Mouse (Mus musculus) limb, embryonic 14.5 days (tissue): Measurements from ENCODE around the gene Sspo. TPM values are rescaled to one million over a fixed set of nuclear protein-coding genes. Genes with fewer than 3 reads are reported as not detected.

Experiments used
- ATAC-seq: fragments of 200-750 bp; cut with Nextera tagmentation; 2 replicates; pipeline ENCODE4 v1.8.0; 2017; ENCODE audit warnings: low read depth, moderate number of reproducible peaks, moderate TSS enrichment; ENCODE audit not compliant: low FRiP score
- DNase-seq: peaks from one replicate; pipeline ENCODE4 v3.0.0-alpha.2; 2015; ENCODE audit warnings: low spot score
- H3K27ac ChIP-seq: fragments of 300-500 bp; sonication (generic); replicated peaks from 2 replicates; pipeline ENCODE4 v1.5.1; 2014; ENCODE audit warnings: low read depth, mild to moderate bottlenecking, low read length, moderate library complexity, mixed read lengths
- H3K27me3 ChIP-seq: fragments of 300-500 bp; sonication (generic); 2 replicates; pipeline ENCODE4 v1.6.1; 2014; ENCODE audit warnings: low read length, mixed read lengths; ENCODE audit not compliant: control insufficient read depth, insufficient read depth
- H3K36me3 ChIP-seq: fragments of 300-500 bp; sonication (generic); 2 replicates; pipeline ENCODE4 v1.6.1; 2014; ENCODE audit warnings: mild to moderate bottlenecking, low read length, moderate library complexity, mixed read lengths; ENCODE audit not compliant: control insufficient read depth, insufficient read depth
- H3K4me1 ChIP-seq: fragments of 300-500 bp; sonication (generic); 2 replicates; pipeline ENCODE4 v1.6.1; 2014; ENCODE audit warnings: antibody characterized with exemption, low read length, mixed read lengths; ENCODE audit not compliant: control insufficient read depth, insufficient read depth
- H3K4me2 ChIP-seq: fragments of 300-500 bp; sonication (generic); replicated peaks from 2 replicates; pipeline ENCODE4 v1.6.1; 2014; ENCODE audit warnings: low read depth, mild to moderate bottlenecking, low read length, moderate library complexity; ENCODE audit not compliant: severe bottlenecking
- H3K4me3 ChIP-seq: fragments of 300-500 bp; sonication (generic); replicated peaks from 2 replicates; pipeline ENCODE4 v1.5.1; 2014; ENCODE audit warnings: low read length
- H3K9ac ChIP-seq: fragments of 300-500 bp; sonication (generic); 2 replicates; pipeline ENCODE4 v1.6.1; 2014; ENCODE audit warnings: mild to moderate bottlenecking, low read depth, low read length, moderate library complexity; ENCODE audit not compliant: severe bottlenecking
- H3K9me3 ChIP-seq: fragments of 300-500 bp; sonication (generic); 2 replicates; pipeline ENCODE4 v1.6.1; 2016; ENCODE audit warnings: low read length; ENCODE audit not compliant: control insufficient read depth
- POLR2A ChIP-seq: fragments of 200-500 bp; IDR thresholded peaks from 2 replicates; pipeline ENCODE4 v1.8.0; 2012; ENCODE audit warnings: inconsistent platforms, mild to moderate bottlenecking, moderate library complexity, borderline replicate concordance; ENCODE audit not compliant: insufficient read depth, insufficient read length; ENCODE audit errors: extremely low read depth
- WGBS: fragments of 180-500 bp; shearing (Covaris S2); extraction: QIAGEN DNeasy Blood & Tissue Kit; methylation state at CpG from one replicate; pipeline ENCODE4 v1.1.7; 2014; 5-methylcytosine and 5-hydroxymethylcytosine counted together
- polyA plus RNA-seq, 2 experiments: library from polyadenylated mRNA; depleted of rRNA in 1 of 2; stranded (reverse) in 1 of 2; unstranded in 1 of 2; fragments of >200 nt; fragmentation: Nextera tagmentation in 1 of 2; extraction: Ambion mirVana in 1 of 2; gene quantifications; 2 replicates each; pipeline versions ENCODE4 v1.2.1 to v1.2.3; 2012 to 2014

Gene Sspo
- polyA plus RNA-seq, 2 experiments = 0.07 to 1.2 TPM

GRCm38 (mm10) chr6:48443592-48444309, 4.3 kb upstream of the Sspo start:
- Histone ChIP-seq H3K27me3 (peaks cover 3% of the 10 kb centered on the region; the same call in 1 of the 2 replicates), H3K9me3 (no peaks in the 10 kb centered on the region), H3K27ac (peak overlapping the region; percentile 91), H3K4me2 (peak overlapping the region; percentile 74), H3K4me1 (peaks cover 38% of the 10 kb centered on the region), H3K4me3 (peak overlapping the region; percentile 89), H3K36me3 (peaks cover 33% of the 10 kb centered on the region), H3K9ac (peak overlapping the region; percentile 89)
- DNase-seq (peak; percentile 95), ATAC-seq (peak; percentile 85)
- 2% methylated on average over 19 of the region's 19 CpGs for WGBS
- TF ChIP-seq POLR2A = no peak

GRCm38 (mm10) chr6:48444310-48445180, 3.5 kb upstream of the Sspo start:
- 1% methylated on average over 31 of the region's 34 CpGs for WGBS
- DNase-seq (peak; percentile 90), ATAC-seq (peak; percentile 65)
- Histone ChIP-seq H3K4me3 (peak overlapping the region; percentile 89), H3K36me3 (peaks cover 25% of the 10 kb centered on the region), H3K4me1 (peaks cover 30% of the 10 kb centered on the region), H3K4me2 (peak overlapping the region; percentile 74), H3K9me3 (no peaks in the 10 kb centered on the region), H3K27ac (peak overlapping the region; percentile 91), H3K27me3 (no peaks in the 10 kb centered on the region), H3K9ac (peak overlapping the region; percentile 89)
- TF ChIP-seq POLR2A = no peak

- WGBS = under 1% methylated on average over 60 of the region's 65 CpGs
Measured at GRCm38 (mm10) chr6:48445181-48446101, 2.6 kb upstream of the Sspo start, which contains the start of gene Zfp467. TSS of gene Zfp467 (minus strand) at chr6:48445825.

DNA sequence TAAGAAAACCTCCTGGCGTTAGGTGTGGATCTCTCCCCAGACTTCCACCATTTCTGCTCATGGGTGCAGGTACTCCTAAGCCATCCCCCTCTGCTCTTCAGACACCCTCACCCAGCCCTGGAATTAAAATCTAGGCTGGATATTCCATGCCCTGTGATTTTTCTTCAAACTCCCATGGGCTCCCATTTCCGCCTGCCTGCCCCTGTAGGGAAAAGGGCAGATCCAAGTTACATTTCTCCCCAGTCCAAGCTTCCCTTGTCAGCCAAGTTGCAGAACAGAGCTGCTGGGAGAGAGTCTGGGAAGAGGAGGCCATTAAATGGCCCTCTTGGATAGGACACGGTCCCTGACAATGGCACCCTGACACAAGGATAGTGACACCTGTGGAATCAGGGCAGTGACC, 1.8 kb upstream of the Sspo start:
- H3K4me2 ChIP-seq = peak overlapping the region; percentile 74
- peak overlapping the region; percentile 91; the same call in 1 of the 2 replicates for H3K27ac ChIP-seq
- H3K9ac ChIP-seq = peak overlapping the region; percentile 89
- no peaks in the 10 kb centered on the region for H3K27me3 ChIP-seq
- H3K4me1 ChIP-seq = peaks cover 22% of the 10 kb centered on the region
- H3K36me3 ChIP-seq = peaks cover 15% of the 10 kb centered on the region
- 30% methylated on average over 3 of the region's 3 CpGs for WGBS
- ATAC-seq = no peak
- no peak for TF ChIP-seq POLR2A
- DNase-seq = no peak
- no peaks in the 10 kb centered on the region for H3K9me3 ChIP-seq
- H3K4me3 ChIP-seq = peak overlapping the region; percentile 89

More at GRCm38 (mm10) chr6:48445181-48446101, 2.6 kb upstream of the Sspo start, which contains the start of gene Zfp467:
- H3K4me1 ChIP-seq = peaks cover 28% of the 10 kb centered on the region
- H3K27ac ChIP-seq = peak within 1 kb of the TSS; percentile 91
- peak; percentile 58; the same call in 1 of the 2 replicates for TF ChIP-seq POLR2A
- peak within 1 kb of the TSS; percentile 89 for H3K4me3 ChIP-seq
- DNase-seq (peak; percentile 67), ATAC-seq (peak; percentile 64)
- no peaks in the 10 kb centered on the region for H3K27me3 ChIP-seq
- peak within 1 kb of the TSS; percentile 89 for H3K9ac ChIP-seq
- no peaks in the 10 kb centered on the region for H3K9me3 ChIP-seq
- H3K36me3 ChIP-seq = peaks cover 22% of the 10 kb centered on the region
- H3K4me2 ChIP-seq = peak within 1 kb of the TSS; percentile 74
